Mouse (Mus musculus): ENCODE data around the gene Vmn2r21. TPM values are rescaled to one million over a fixed set of nuclear protein-coding genes. Genes with fewer than 3 reads are reported as not detected.
"Not testable (repeated sequence)": the region's sequence is repeated elsewhere in the genome, so short reads cannot be mapped to it uniquely, and the experiment has no call there.

Vmn2r21 gene
- total RNA-seq (2021), result not detected

- intact Hi-C loops (cut with DNase I); DNase-seq: not testable (repeated sequence)
Observed at GRCm38 (mm10) chr6:123533306-123533705, at the start of gene Vmn2r21. TSS of gene Vmn2r21 (minus strand) at chr6:123533406.

GRCm38 (mm10) chr6:123574698-123575097, 41.5 kb upstream of the Vmn2r21 start:
- intact Hi-C loops (cut with DNase I); DNase-seq: not testable (repeated sequence)

- DNase-seq; intact Hi-C loops (cut with DNase I): not testable (repeated sequence)
Observed at GRCm38 (mm10) chr6:123539755-123540154, 6.5 kb upstream of the Vmn2r21 start.

DNA sequence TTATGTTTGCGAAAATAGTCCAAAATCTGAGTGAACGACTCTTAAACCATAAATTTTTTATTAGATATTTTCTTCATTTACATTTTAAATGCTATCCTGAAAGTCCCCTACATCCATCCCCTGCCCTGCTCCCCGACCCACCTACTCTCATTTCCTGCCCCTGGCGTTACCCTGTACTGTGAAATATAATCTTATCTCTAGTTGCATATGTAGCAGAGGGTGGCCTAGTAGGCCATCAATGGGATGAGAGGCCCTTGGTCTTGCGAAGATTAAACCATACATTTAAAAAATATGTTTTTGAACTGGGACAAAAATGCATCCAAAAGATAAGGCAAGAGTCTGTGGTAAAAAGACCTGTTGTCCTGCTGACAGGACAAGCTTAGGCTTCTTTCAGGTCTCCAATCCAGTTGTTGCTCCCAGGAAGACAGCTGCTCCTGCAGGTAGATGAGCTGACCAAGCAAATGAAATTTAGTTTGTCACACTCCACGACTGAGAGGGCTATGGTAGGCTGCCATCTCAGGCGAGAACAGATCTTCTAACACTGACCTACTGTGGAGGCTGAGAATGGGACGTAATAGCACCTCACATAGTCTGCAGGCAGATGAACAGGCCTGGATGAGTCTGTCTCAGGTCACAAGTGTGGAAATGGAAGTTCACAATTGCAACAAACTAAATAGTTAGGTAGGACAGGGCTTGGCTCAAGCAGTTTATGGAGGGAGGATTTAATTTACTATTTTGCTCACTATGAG, 10.8 kb downstream of the Vmn2r21 start:
- intact Hi-C loops (cut with DNase I); DNase-seq: not testable (repeated sequence)

- intact Hi-C loops (cut with DNase I), result not testable (repeated sequence)
Observed at GRCm38 (mm10) chr6:123473045-123473444, 60.2 kb downstream of the Vmn2r21 start.

GRCm38 (mm10) chr6:123472458-123472987, 60.7 kb downstream of the Vmn2r21 start:
- intact Hi-C loops (cut with DNase I); DNase-seq: not testable (repeated sequence)

More at GRCm38 (mm10) chr6:123473045-123473444, 60.2 kb downstream of the Vmn2r21 start:
- DNase-seq, result not testable (repeated sequence)

DNA sequence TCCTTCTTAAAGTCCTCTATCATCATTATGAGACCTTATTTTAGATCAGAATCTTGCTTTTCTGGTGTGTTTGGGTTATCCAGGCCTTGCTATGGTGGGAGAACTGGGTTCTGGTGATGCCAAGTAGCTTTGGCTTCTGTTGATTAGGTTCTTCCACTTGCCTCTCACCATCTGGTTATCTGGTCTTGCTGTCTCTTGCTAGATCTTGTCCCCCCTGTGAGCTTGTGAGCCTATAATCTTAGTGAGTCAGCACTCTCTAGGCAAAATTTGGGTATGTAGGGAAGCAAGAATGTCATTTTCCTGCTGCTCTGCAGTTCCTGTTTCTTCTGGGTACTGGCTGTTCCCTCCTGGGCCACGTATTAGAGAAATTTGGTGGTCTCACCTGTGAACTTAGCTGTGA, 64.6 kb downstream of the Vmn2r21 start:
- intact Hi-C loops (cut with DNase I); DNase-seq: not testable (repeated sequence)

Other genes starting within 250 kb of the Vmn2r21 start
- gene Clec4e, start 243.5 kb downstream of the Vmn2r21 start, total RNA-seq (2021), result under 1 TPM in 1 of 2 experiments, not detected in 1; 0.28 TPM
- gene Vmn2r19, start 225.1 kb downstream of the Vmn2r21 start, total RNA-seq (2021), result not detected
- gene Vmn2r20, start 115.3 kb downstream of the Vmn2r21 start, total RNA-seq (2021), result not detected
- gene Vmn2r22, start 117.3 kb upstream of the Vmn2r21 start, total RNA-seq (2021), result not detected
- gene Vmn2r23, start 169.3 kb upstream of the Vmn2r21 start, total RNA-seq (2021), result not detected
- gene Vmn2r24, start 245.5 kb upstream of the Vmn2r21 start, total RNA-seq (2021), result not detected